Mouse (Mus musculus): ENCODE measurements around the gene Tbx21.

Gene Tbx21

GRCm38 (mm10) chr11:97114671-97115601, at the start of gene Tbx21:
Gene Tbx21 (minus strand): TSS chr11:97115331.
- CTCF ChIA-PET, result interaction anchor here (0.6 to 1.0 kb wide), 2 partner anchors 16 to 18 kb away, joined by 3 read pairs; no protein-coding TSS in a partner anchor

GRCm38 (mm10) chr11:97160341-97160740, 45.2 kb upstream of the Tbx21 start:
- CTCF ChIA-PET, result interaction anchor here (0.6 to 0.7 kb wide), 2 partner anchors 34 to 865 kb away, joined by 4 to 7 read pairs; no protein-coding TSS in a partner anchor

GRCm38 (mm10) chr11:97156999-97157398, 41.9 kb upstream of the Tbx21 start:
- CTCF ChIA-PET, result no interaction called here

GRCm38 (mm10) chr11:97152662-97153287, 37.6 kb upstream of the Tbx21 start:
- CTCF ChIA-PET, result interaction anchor here (0.7 kb wide), 1 partner anchor 242 kb away, joined by 3 read pairs; no protein-coding TSS in a partner anchor

- CTCF ChIA-PET, result interaction anchor here (0.7 kb wide), 1 partner anchor 80 kb away, joined by 3 read pairs; no protein-coding TSS in a partner anchor
Measured at GRCm38 (mm10) chr11:97152023-97152426, 36.9 kb upstream of the Tbx21 start.

- CTCF ChIA-PET, result interaction anchor here (0.7 to 1.1 kb wide), 2 partner anchors 9 to 79 kb away, joined by 3 read pairs; no protein-coding TSS in a partner anchor
Measured at GRCm38 (mm10) chr11:97151343-97151801, 36.2 kb upstream of the Tbx21 start, which contains the start of gene Tbkbp1. Gene Tbkbp1 (minus strand): TSS chr11:97151495.

- CTCF ChIA-PET, result interaction anchor here (0.5 to 1.5 kb wide), 3 partner anchors 9 to 402 kb away, joined by 3 to 5 read pairs (median 3); no protein-coding TSS in a partner anchor
Measured at GRCm38 (mm10) chr11:97150411-97151330, 35.5 kb upstream of the Tbx21 start.

GRCm38 (mm10) chr11:97149995-97150410, 34.9 kb upstream of the Tbx21 start:
- CTCF ChIA-PET, result interaction anchor here (0.5 to 1.5 kb wide), 3 partner anchors 8 to 402 kb away, joined by 3 to 5 read pairs (median 3); no protein-coding TSS in a partner anchor

GRCm38 (mm10) chr11:97149026-97149425, 33.9 kb upstream of the Tbx21 start:
- CTCF ChIA-PET, result interaction anchor here (1.5 kb wide), 1 partner anchor 47 kb away, joined by 3 read pairs; no protein-coding TSS in a partner anchor

GRCm38 (mm10) chr11:97148591-97148990, 33.5 kb upstream of the Tbx21 start:
- CTCF ChIA-PET, result no interaction called here

GRCm38 (mm10) chr11:97147333-97147732, 32.2 kb upstream of the Tbx21 start:
- CTCF ChIA-PET, result interaction anchor here (0.5 to 2.0 kb wide), 3 partner anchors 46 to 675 kb away, joined by 4 to 10 read pairs (median 9); no protein-coding TSS in a partner anchor

GRCm38 (mm10) chr11:97146724-97147123, 31.6 kb upstream of the Tbx21 start:
- CTCF ChIA-PET, result interaction anchor here (0.5 to 2.0 kb wide), 4 partner anchors 45 to 1704 kb away, joined by 3 to 10 read pairs (median 6); no protein-coding TSS in a partner anchor

- CTCF ChIA-PET, result interaction anchor here (0.6 to 2.0 kb wide), 5 partner anchors 9 to 1704 kb away, joined by 3 to 9 read pairs (median 3); no protein-coding TSS in a partner anchor
Measured at GRCm38 (mm10) chr11:97145951-97146350, 30.8 kb upstream of the Tbx21 start.

GRCm38 (mm10) chr11:97145320-97145719, 30.2 kb upstream of the Tbx21 start:
- CTCF ChIA-PET, result interaction anchor here (0.6 to 2.2 kb wide), 5 partner anchors 9 to 43 kb away, joined by 3 to 12 read pairs (median 4); no protein-coding TSS in a partner anchor

- CTCF ChIA-PET, result interaction anchor here (1.5 to 2.2 kb wide), 3 partner anchors 14 to 42 kb away, joined by 9 to 14 read pairs (median 12); no protein-coding TSS in a partner anchor
Measured at GRCm38 (mm10) chr11:97143196-97143900, 28.2 kb upstream of the Tbx21 start.

- CTCF ChIA-PET, result interaction anchor here (0.6 to 1.5 kb wide), 5 partner anchors 9 to 41 kb away, joined by 3 to 14 read pairs (median 8); no protein-coding TSS in a partner anchor
Measured at GRCm38 (mm10) chr11:97142159-97142608, 27.1 kb upstream of the Tbx21 start.

GRCm38 (mm10) chr11:97140811-97141210, 25.7 kb upstream of the Tbx21 start:
- CTCF ChIA-PET, result interaction anchor here (0.6 kb wide), 1 partner anchor 172 kb away, joined by 15 read pairs; no protein-coding TSS in a partner anchor

- CTCF ChIA-PET, result no interaction called here
Measured at GRCm38 (mm10) chr11:97139256-97139655, 24.1 kb upstream of the Tbx21 start.

GRCm38 (mm10) chr11:97138554-97139226, 23.6 kb upstream of the Tbx21 start:
- CTCF ChIA-PET, result no interaction called here
